Mouse (Mus musculus) hindbrain, embryonic 10.5 days (tissue): ENCODE results near the gene Vasp. TPM values are rescaled to one million over a fixed set of nuclear protein-coding genes. Genes with fewer than 3 reads are reported as not detected.

Source experiments
- DNase-seq: peaks from one replicate; pipeline ENCODE4 v3.0.0-alpha.2; 2017; ENCODE audit warnings: low spot score
- H3K27ac ChIP-seq: fragments of 300-500 bp; sonication (generic); 2 replicates; pipeline ENCODE4 v1.5.1; 2016; ENCODE audit warnings: mild to moderate bottlenecking, moderate library complexity
- H3K27me3 ChIP-seq: fragments of 300-500 bp; sonication (generic); 2 replicates; pipeline ENCODE4 v1.6.1; 2016; ENCODE audit warnings: mild to moderate bottlenecking; ENCODE audit not compliant: poor library complexity, insufficient read depth, severe bottlenecking
- H3K36me3 ChIP-seq: fragments of 300-500 bp; sonication (generic); 2 replicates; pipeline ENCODE4 v1.6.1; 2016; ENCODE audit warnings: mild to moderate bottlenecking, moderate library complexity
- H3K4me1 ChIP-seq: fragments of 300-500 bp; sonication (generic); replicated peaks from 2 replicates; pipeline ENCODE4 v1.6.1; 2016; ENCODE audit warnings: mild to moderate bottlenecking
- H3K4me3 ChIP-seq: fragments of 300-500 bp; sonication (generic); 2 replicates; pipeline ENCODE4 v1.5.1; 2016; ENCODE audit warnings: mild to moderate bottlenecking, moderate library complexity
- H3K9me3 ChIP-seq: fragments of 300-500 bp; sonication (generic); 2 replicates; pipeline ENCODE4 v1.6.1; 2016; ENCODE audit warnings: mild to moderate bottlenecking, moderate library complexity
- WGBS: fragments of 180-500 bp; shearing (Covaris S2); methylation state at CpG from one replicate; pipeline ENCODE4 v1.1.7; 2016; 5-methylcytosine and 5-hydroxymethylcytosine counted together
- polyA plus RNA-seq: library from polyadenylated mRNA; unstranded; fragments of >200 nt; fragmentation: Nextera tagmentation; extraction: Ambion mirVana; gene quantifications from 2 replicates; pipeline ENCODE4 v1.2.1, GENCODE M21; 2016

Vasp gene
- polyA plus RNA-seq, 1 experiment from 2014 or later = 62.0 TPM

DNA sequence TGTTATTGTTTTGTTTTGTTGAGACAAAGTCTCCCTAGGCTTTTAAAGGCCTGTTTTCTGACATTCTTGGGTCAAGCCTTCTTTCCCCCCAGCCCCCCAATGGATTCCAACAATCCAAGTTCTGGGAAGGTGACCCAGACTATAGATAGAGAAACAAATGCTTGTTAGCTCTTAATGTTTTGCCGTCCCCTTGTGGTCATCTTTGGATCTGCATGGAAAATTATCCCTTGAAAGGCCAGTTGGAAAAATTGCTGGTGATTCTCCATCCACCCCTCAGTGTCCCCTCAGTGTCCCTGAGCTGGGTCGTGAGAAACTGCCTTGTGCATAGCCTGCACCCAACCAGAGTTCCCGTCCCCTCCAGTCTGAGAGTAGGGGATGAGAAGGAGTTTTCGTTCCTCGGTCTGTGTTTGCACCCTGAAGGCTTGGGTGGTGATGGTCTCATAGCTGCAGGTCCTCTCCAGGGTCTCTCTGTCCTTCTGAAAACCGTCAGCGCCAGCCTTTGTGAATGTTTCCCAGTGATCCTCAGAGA lies 62.6 kb downstream of the Vasp start:
- DNase-seq = peak; percentile 36
- 59% methylated on average over 7 of the region's 7 CpGs for WGBS
- H3K9me3 ChIP-seq = peaks cover 6% of the 10 kb centered on the region; the same call in 1 of the 2 replicates
- peaks cover 22% of the 10 kb centered on the region for H3K36me3 ChIP-seq
- H3K4me3 ChIP-seq = no peak overlapping the region
- H3K27ac ChIP-seq = no peak overlapping the region
- H3K27me3 ChIP-seq = peaks cover 20% of the 10 kb centered on the region
- H3K4me1 ChIP-seq = peaks cover 29% of the 10 kb centered on the region

DNA sequence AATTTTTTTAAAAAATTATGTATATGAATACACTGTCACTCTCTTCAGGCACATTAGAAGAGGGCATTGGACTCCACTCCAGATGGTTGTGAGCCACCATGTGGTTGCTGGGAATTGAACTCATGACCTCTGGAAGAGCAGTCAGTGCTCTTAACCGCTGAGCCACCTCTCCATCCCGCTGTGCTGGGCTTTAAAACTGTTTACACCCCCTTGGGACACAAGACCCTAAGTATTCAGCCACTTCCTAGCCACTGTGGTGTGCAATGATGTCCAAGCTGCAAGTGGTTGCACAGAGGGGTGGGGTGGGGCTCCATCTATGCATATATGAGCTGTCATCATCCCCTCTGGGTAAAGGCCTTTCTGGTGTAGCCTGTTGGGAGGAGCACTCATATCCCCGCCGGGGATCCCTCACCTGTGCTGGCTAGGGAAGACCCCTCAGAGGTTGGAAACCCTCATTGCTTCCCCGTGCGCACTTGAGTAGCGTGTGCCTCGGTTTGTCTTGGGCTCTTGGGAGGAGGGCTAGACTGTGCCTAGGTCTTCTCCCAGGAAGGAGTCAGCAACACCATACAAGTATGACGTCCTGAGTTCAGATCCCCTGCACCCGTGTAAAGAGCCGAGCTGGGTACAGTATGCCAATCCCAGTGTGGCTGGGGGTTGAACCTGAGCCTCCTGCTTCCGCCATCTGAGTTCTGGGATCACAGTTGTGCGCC lies 63.3 kb downstream of the Vasp start:
- Histone ChIP-seq H3K27me3 (peaks cover 13% of the 10 kb centered on the region), H3K36me3 (peaks cover 28% of the 10 kb centered on the region), H3K27ac (no peak overlapping the region), H3K4me3 (no peak overlapping the region), H3K9me3 (peaks cover 6% of the 10 kb centered on the region; the same call in 1 of the 2 replicates), H3K4me1 (peaks cover 24% of the 10 kb centered on the region)
- WGBS = 81% methylated on average over 13 of the region's 13 CpGs
- DNase-seq = no peak

Other genes with a start within 250 kb of the Vasp start
- 0.07 TPM in 1 of 2 replicates, not detected in the other for gene Foxa3, start 248.3 kb downstream of the Vasp start, polyA plus RNA-seq
- 45.9 and 57.2 TPM in 2 replicates for gene Sympk, start 247.4 kb downstream of the Vasp start, polyA plus RNA-seq
- gene Rsph6a, start 217.1 kb downstream of the Vasp start, polyA plus RNA-seq = not detected in 2 replicates
- gene Dmwd, start 195.6 kb downstream of the Vasp start, polyA plus RNA-seq = 16.6 and 20.7 TPM in 2 replicates
- gene Dmpk, start 188.0 kb downstream of the Vasp start, polyA plus RNA-seq = 9.9 and 10.2 TPM in 2 replicates
- 7.4 and 8.4 TPM in 2 replicates for gene Six5, start 177.2 kb downstream of the Vasp start, polyA plus RNA-seq
- 1.2 and 1.5 TPM in 2 replicates for gene Gm4969, start 153.4 kb downstream of the Vasp start, polyA plus RNA-seq
- 17.1 and 19.4 TPM in 2 replicates for gene Fbxo46, start 152.0 kb downstream of the Vasp start, polyA plus RNA-seq
- 16.7 and 22.1 TPM in 2 replicates for gene Qpctl, start 122.5 kb downstream of the Vasp start, polyA plus RNA-seq
- gene Snrpd2, start 122.1 kb downstream of the Vasp start, polyA plus RNA-seq = 184 TPM in 2 replicates
- 0.95 and 1.3 TPM in 2 replicates for gene Gipr, start 105.7 kb downstream of the Vasp start, polyA plus RNA-seq
- gene Eml2, start 95.4 kb downstream of the Vasp start, polyA plus RNA-seq = 2.8 and 4.9 TPM in 2 replicates
- gene Gpr4, start 59.3 kb downstream of the Vasp start, polyA plus RNA-seq = 1.8 and 2.9 TPM in 2 replicates
- gene Opa3, start 43.5 kb downstream of the Vasp start, polyA plus RNA-seq = 47.8 and 51.1 TPM in 2 replicates
- 0.30 and 0.42 TPM in 2 replicates for gene Ppm1n, start 8.2 kb upstream of the Vasp start, polyA plus RNA-seq
- gene Rtn2, start 10.8 kb upstream of the Vasp start, polyA plus RNA-seq = 37.3 and 67.8 TPM in 2 replicates
- gene Fosb, start 38.2 kb upstream of the Vasp start, polyA plus RNA-seq = not detected in 2 replicates
- gene Ercc1, start 73.0 kb upstream of the Vasp start, polyA plus RNA-seq = 106 and 128 TPM in 2 replicates
- 18.7 and 24.4 TPM in 2 replicates for gene Cd3eap, start 87.7 kb upstream of the Vasp start, polyA plus RNA-seq
- gene Ppp1r13l, start 87.9 kb upstream of the Vasp start, polyA plus RNA-seq = 4.7 and 5.6 TPM in 2 replicates
- 29.0 and 33.9 TPM in 2 replicates for gene Ercc2, start 110.2 kb upstream of the Vasp start, polyA plus RNA-seq
- 2.9 and 7.1 TPM in 2 replicates for gene Klc3, start 132.3 kb upstream of the Vasp start, polyA plus RNA-seq
- gene Ckm, start 133.0 kb upstream of the Vasp start, polyA plus RNA-seq = not detected in 2 replicates
- gene Mark4, start 187.0 kb upstream of the Vasp start, polyA plus RNA-seq = 9.3 and 13.6 TPM in 2 replicates
- gene Exoc3l2, start 191.5 kb upstream of the Vasp start, polyA plus RNA-seq = 0.39 and 0.80 TPM in 2 replicates
- gene Bloc1s3, start 236.6 kb upstream of the Vasp start, polyA plus RNA-seq = 2.4 and 3.8 TPM in 2 replicates
- 68.8 and 71.4 TPM in 2 replicates for gene Trappc6a, start 236.6 kb upstream of the Vasp start, polyA plus RNA-seq
- gene Nkpd1, start 246.0 kb upstream of the Vasp start, polyA plus RNA-seq = 0.09 and 0.10 TPM in 2 replicates